In the genomic region with DNA sequence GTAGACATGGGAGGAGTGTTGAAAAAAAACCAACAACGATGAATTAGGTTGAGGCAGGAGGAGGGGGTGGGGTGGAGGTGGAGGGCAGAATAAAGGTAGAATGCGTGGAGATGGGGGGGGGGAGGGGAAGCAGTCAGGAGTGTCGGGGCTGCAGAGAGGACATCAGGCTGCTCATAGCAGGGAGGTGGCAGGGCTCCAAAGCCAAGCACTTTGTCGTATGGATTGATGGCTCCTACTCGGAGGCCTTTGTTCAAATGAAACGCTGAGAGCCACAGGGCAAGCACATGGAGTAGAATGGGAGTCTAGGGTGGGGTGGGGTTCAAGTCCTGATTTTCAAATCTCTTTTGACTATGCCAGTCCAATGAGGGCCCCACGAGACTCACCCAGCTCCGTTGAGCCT, we compare ENCODE assay signal across 33 mouse cellular contexts. TPM values are rescaled to one million over a fixed set of nuclear protein-coding genes. Genes with fewer than 3 reads are reported as not detected.
DNase-seq lines count a peak whose midpoint lies in the region; ATAC-seq and TF ChIP-seq lines count a peak whose summit lies in the region.
"Had no signal": no experiment of that assay in that cellular context is flagged by ENCODE, and none has a peak within 500 bp of the region (broad histone marks: within the 10 kb centered on the region; RNA-seq: fewer than 3 reads in every experiment).

No protein-coding gene starts in this region.

- peaks cover 83% of the 10 kb centered on the region for H3K27me3 ChIP-seq in hindbrain, embryonic 10.5 days (ENCODE audit: insufficient read depth, poor library complexity, severe bottlenecking)
- no peaks in the 10 kb centered on the region for H3K27me3 ChIP-seq in hindbrain, embryonic 16.5 days (replicated peaks; ENCODE audit: control insufficient read depth, insufficient read depth, low read length)
- no peaks in the 10 kb centered on the region for H3K27me3 ChIP-seq in hindbrain, postnatal 0 days (ENCODE audit: insufficient read depth, low read length)
- H3K27me3 ChIP-seq in forebrain, embryonic 11.5 days (ENCODE audit: control insufficient read depth, insufficient read depth, low read length): no peaks in the 10 kb centered on the region; the same call in 1 of the 2 replicates
- H3K27me3 ChIP-seq: midbrain, embryonic 13.5 days had no signal

- no peak overlapping the region for H3K4me2 ChIP-seq in hindbrain, embryonic 16.5 days (ENCODE audit: low read length)
- no peak overlapping the region for H3K4me2 ChIP-seq in hindbrain, postnatal 0 days (ENCODE audit: low read depth, low read length)
- no peak overlapping the region for H3K4me2 ChIP-seq in forebrain, embryonic 11.5 days (ENCODE audit: low read depth, low read length, severe bottlenecking)
- H3K4me2 ChIP-seq: heart, embryonic 11.5 days; kidney, embryonic 15.5 days; liver, embryonic 13.5 days; midbrain, embryonic 13.5 days; neural tube, embryonic 13.5 days had no signal

- no peak overlapping the region for H3K9ac ChIP-seq in hindbrain, embryonic 16.5 days (ENCODE audit: low read depth, low read length)
- H3K9ac ChIP-seq in hindbrain, postnatal 0 days (replicated peaks; ENCODE audit: low read length): no peak overlapping the region
- H3K9ac ChIP-seq in forebrain, embryonic 11.5 days (ENCODE audit: low read length): no peak overlapping the region
- H3K9ac ChIP-seq: kidney, embryonic 15.5 days; liver, embryonic 13.5 days; midbrain, embryonic 13.5 days; neural tube, embryonic 13.5 days had no signal

- no peaks in the 10 kb centered on the region for H3K36me3 ChIP-seq in hindbrain, embryonic 10.5 days
- H3K36me3 ChIP-seq in hindbrain, embryonic 16.5 days (ENCODE audit: control insufficient read depth, insufficient read depth, low read length): no peaks in the 10 kb centered on the region
- no peaks in the 10 kb centered on the region for H3K36me3 ChIP-seq in hindbrain, postnatal 0 days (ENCODE audit: insufficient read depth, low read length)
- H3K36me3 ChIP-seq in forebrain, embryonic 11.5 days (ENCODE audit: control insufficient read depth, insufficient read depth, low read length): no peaks in the 10 kb centered on the region
- H3K36me3 ChIP-seq: kidney, embryonic 15.5 days; liver, embryonic 13.5 days; midbrain, embryonic 13.5 days; neural tube, embryonic 13.5 days had no signal

- 45% methylated on average over 8 of the region's 8 CpGs for WGBS in hindbrain, embryonic 10.5 days
- 25% methylated on average over 8 of the region's 8 CpGs for WGBS in hindbrain, embryonic 16.5 days
- WGBS in hindbrain, postnatal 0 days: 21% methylated on average over 8 of the region's 8 CpGs
- 62% methylated on average over 8 of the region's 8 CpGs for WGBS in forebrain, embryonic 11.5 days

- H3K27ac ChIP-seq in hindbrain, embryonic 10.5 days: peak overlapping the region; percentile 56; the same call in 1 of the 2 replicates
- H3K27ac ChIP-seq in hindbrain, embryonic 16.5 days (ENCODE audit: low read depth, low read length): no peak overlapping the region
- H3K27ac ChIP-seq in hindbrain, postnatal 0 days: no peak overlapping the region
- no peak overlapping the region for H3K27ac ChIP-seq in forebrain, embryonic 11.5 days (ENCODE audit: low read depth, low read length)
- H3K27ac ChIP-seq: kidney, embryonic 15.5 days; left cerebral cortex, adult 2 months; liver, embryonic 13.5 days; macrophage; midbrain, embryonic 13.5 days; neural tube, embryonic 13.5 days; stomach, postnatal 0 days had no signal

- no peak for ATAC-seq in hindbrain, embryonic 16.5 days
- ATAC-seq in hindbrain, postnatal 0 days: no peak
- no peak for ATAC-seq in forebrain, embryonic 11.5 days (replicated peaks; ENCODE audit: low FRiP score)
- ATAC-seq: CD4-positive, CD25-positive, alpha-beta regulatory T cell, adult 4 months; forebrain, embryonic 14.5 days; intestine, postnatal 0 days; lung, postnatal 0 days; midbrain, embryonic 13.5 days had no signal

- peaks cover 69% of the 10 kb centered on the region for H3K4me1 ChIP-seq in hindbrain, embryonic 10.5 days (replicated peaks)
- H3K4me1 ChIP-seq in hindbrain, embryonic 16.5 days (ENCODE audit: control insufficient read depth, insufficient read depth, low read depth, low read length): peaks cover 30% of the 10 kb centered on the region
- peaks cover 26% of the 10 kb centered on the region for H3K4me1 ChIP-seq in hindbrain, postnatal 0 days (ENCODE audit: insufficient read depth, low read length)
- H3K4me1 ChIP-seq in forebrain, embryonic 11.5 days (replicated peaks; ENCODE audit: control insufficient read depth, insufficient read depth, low read length): peaks cover 16% of the 10 kb centered on the region; the same call in 1 of the 2 replicates

- TF ChIP-seq CTCF in hindbrain, postnatal 0 days (IDR thresholded peaks at IDR 0.05; ENCODE audit: low read depth): no peak

- DNase-seq in hindbrain, embryonic 10.5 days (ENCODE audit: low spot score): no peak
- peak; percentile 28 for DNase-seq in brain, adult 2 months (ENCODE audit: low read depth, low spot score)
- DNase-seq in cerebellum, adult 9-11 months: peak; percentile 45
- DNase-seq in hindbrain, postnatal 0 days (ENCODE audit: low spot score): peak; percentile 45
- no peak for DNase-seq in forebrain, embryonic 11.5 days (ENCODE audit: low spot score)
- DNase-seq in kidney, adult 8-10 months: no peak
- DNase-seq: adrenal gland, postnatal 25 days; gastrocnemius, postnatal 14 days; heart, adult 11 months; heart, postnatal 36 days; kidney, postnatal 25 days; liver, embryonic 13.5 days; lung, adult 18-20 months; right cerebral cortex, postnatal 4 days; thymus, adult 18-20 months; thymus, postnatal 36 days had no signal

- no peak overlapping the region for H3K4me3 ChIP-seq in hindbrain, embryonic 10.5 days
- H3K4me3 ChIP-seq in hindbrain, embryonic 16.5 days (ENCODE audit: low read length): no peak overlapping the region
- no peak overlapping the region for H3K4me3 ChIP-seq in hindbrain, postnatal 0 days (ENCODE audit: low read length)
- H3K4me3 ChIP-seq in forebrain, embryonic 11.5 days (ENCODE audit: low read depth, low read length): no peak overlapping the region
- H3K4me3 ChIP-seq: kidney, embryonic 15.5 days; left cerebral cortex, adult 2 months; liver, embryonic 13.5 days; midbrain, embryonic 13.5 days; neural tube, embryonic 13.5 days had no signal

- no peaks in the 10 kb centered on the region for H3K9me3 ChIP-seq in hindbrain, embryonic 10.5 days
- no peaks in the 10 kb centered on the region for H3K9me3 ChIP-seq in hindbrain, embryonic 16.5 days (ENCODE audit: control insufficient read depth, low read length)
- H3K9me3 ChIP-seq in hindbrain, postnatal 0 days (ENCODE audit: low read length): no peaks in the 10 kb centered on the region
- H3K9me3 ChIP-seq in forebrain, embryonic 11.5 days (ENCODE audit: control insufficient read depth, low read length): no peaks in the 10 kb centered on the region
- H3K9me3 ChIP-seq: kidney, embryonic 15.5 days; liver, embryonic 13.5 days; midbrain, embryonic 13.5 days; neural tube, embryonic 13.5 days had no signal

RNA-seq across cellular contexts. Expression of a gene that starts 41.4 kb away (rescaled TPM):
- 9.8 and 30.5 TPM in 2 replicates for polyA plus RNA-seq in hindbrain, embryonic 10.5 days (2016; fragmentation: Nextera tagmentation; extraction: Ambion mirVana)
- 35.9 and 43.0 TPM in 2 replicates for polyA plus RNA-seq in hindbrain, embryonic 16.5 days (2015; fragmentation: Nextera tagmentation; extraction: Ambion mirVana)
- total RNA-seq in hindbrain, postnatal 0 days (2014; rRNA removed): 49.7 and 52.0 TPM in 2 replicates
- 28.9 and 32.0 TPM in 2 replicates for polyA plus RNA-seq in hindbrain, postnatal 0 days (2015; fragmentation: Nextera tagmentation; extraction: Ambion mirVana)
- polyA plus RNA-seq in forebrain, embryonic 11.5 days (2014; fragmentation: Nextera tagmentation; extraction: Ambion mirVana): 9.4 and 10.9 TPM in 2 replicates
- total RNA-seq: adrenal gland, adult 18-20 months; adrenal gland, postnatal 25 days; gastrocnemius, postnatal 14 days; heart, postnatal 36 days; left cerebral cortex, postnatal 36 days; megakaryocyte-erythroid progenitor cell, adult 5-6 weeks had no signal
- polyA plus RNA-seq: CD4-positive, CD25-positive, alpha-beta regulatory T cell, adult 4 months; heart, embryonic 16.5 days; macrophage; spleen, adult 2 months; stomach, postnatal 0 days had no signal

RNA-seq across cellular contexts. Expression of a gene that starts 53.4 kb away (rescaled TPM):
- 46.8 and 52.1 TPM in 2 replicates for polyA plus RNA-seq in hindbrain, embryonic 10.5 days (2016; fragmentation: Nextera tagmentation; extraction: Ambion mirVana)
- 51.0 and 52.1 TPM in 2 replicates for polyA plus RNA-seq in hindbrain, embryonic 16.5 days (2015; fragmentation: Nextera tagmentation; extraction: Ambion mirVana)
- total RNA-seq in hindbrain, postnatal 0 days (2014; rRNA removed): 17.2 and 36.0 TPM in 2 replicates
- 42.7 and 44.4 TPM in 2 replicates for polyA plus RNA-seq in hindbrain, postnatal 0 days (2015; fragmentation: Nextera tagmentation; extraction: Ambion mirVana)
- polyA plus RNA-seq in forebrain, embryonic 11.5 days (2014; fragmentation: Nextera tagmentation; extraction: Ambion mirVana): 53.6 and 54.8 TPM in 2 replicates

Comparison
In these comparisons a context has a peak if more than half of its experiments do, and no peak if none do; other contexts are left out.
1. DNase-seq: peak in brain, adult 2 months (single experiment), cerebellum, adult 9-11 months (single experiment) and hindbrain, postnatal 0 days (single experiment); none in hindbrain, embryonic 10.5 days (single experiment), forebrain, embryonic 11.5 days (single experiment) and kidney, adult 8-10 months (0 of 2).